Mouse (Mus musculus): Measurements from ENCODE around the gene Gpalpp1.

Gpalpp1 gene

GRCm38 (mm10) chr14:76110396-76111221, at the start of gene Gpalpp1, which contains the start of gene Nufip1:
Gene Gpalpp1, minus strand, starts transcription at chr14:76110760.
Gene Nufip1, plus strand, starts transcription at chr14:76110891.
- in situ Hi-C loops (cut with MseI, MboI), result no loop called here

DNA sequence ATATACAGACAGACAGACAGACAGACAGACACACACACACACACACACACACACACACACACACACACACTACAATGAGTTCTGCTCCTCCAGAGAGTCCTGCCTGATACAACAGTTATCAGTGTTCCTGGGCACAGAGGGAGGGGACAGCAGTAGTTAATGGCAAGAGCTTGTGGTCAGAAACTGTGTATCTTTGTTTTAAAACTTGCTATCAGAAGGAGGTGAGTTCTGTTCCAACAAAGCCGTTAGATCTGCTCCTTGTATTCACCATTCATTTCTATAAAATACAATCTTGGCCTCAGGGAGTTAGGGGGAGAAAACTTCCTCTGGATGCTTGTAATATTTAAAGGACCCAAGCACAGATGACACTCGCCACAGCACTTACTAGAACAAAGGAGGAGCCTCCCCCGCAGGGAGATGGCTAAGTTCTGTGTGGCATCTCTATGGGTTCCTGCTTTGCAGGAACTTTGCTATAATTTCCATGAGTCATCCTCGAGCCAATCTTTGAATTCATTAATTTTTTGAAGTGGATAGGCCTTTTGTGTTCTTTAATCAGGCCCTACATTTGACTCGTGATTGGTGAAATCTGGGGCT, 47.7 kb upstream of the Gpalpp1 start:
- in situ Hi-C loops (cut with MseI, MboI), result no loop called here

DNA sequence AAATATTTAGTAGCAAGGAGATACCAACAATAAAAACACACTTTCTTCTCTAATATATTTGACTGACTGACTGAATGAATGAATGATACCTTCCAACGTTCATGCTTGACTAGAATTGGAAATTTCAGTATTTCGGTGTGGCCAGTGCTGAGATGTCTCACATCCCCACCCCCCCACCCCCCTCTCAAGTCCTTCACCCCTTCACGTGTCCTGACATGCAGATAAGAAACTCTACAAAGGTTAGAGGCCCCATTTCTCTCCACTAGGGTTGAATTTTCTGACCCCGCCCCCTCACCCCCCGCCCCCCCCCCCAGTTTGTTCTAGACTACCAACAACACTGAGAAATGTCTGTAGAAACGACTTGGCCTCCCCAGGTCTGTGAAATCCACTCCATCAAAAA, 43.3 kb upstream of the Gpalpp1 start:
- in situ Hi-C loops (cut with MseI, MboI), result no loop called here

DNA sequence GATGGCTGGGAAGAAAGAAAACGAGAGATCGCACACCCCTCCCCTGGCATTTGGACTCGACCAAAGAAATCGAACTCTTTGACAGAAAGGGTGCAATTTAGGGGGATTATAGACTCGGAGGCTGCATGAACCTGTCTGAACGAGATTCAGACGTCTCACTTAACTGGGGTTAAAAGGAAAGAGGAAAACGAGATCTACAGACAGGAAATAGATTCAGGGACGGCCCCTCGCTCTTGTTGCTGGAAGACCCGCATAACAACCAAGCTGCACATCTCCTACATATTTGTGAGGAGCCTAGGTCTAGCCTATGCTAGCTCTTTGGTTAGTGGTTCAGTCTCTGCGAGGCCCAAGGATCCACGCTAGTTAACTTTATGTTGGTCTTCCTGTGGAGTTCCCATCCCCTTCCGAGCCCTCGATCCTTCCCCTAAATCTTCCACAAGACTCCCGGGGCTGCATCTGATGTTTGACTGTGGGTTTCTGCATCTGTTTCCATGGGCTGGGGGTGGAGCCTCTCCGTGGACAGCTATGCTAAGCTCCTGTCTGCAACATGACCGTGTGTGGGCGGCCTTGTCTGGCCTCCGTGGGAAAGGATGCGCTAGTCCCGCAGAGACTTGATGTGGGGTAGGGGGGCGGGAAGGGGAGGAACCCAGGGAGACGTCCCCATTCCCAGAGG, 42.6 kb upstream of the Gpalpp1 start:
- in situ Hi-C loops (cut with MseI, MboI), result no loop called here

DNA sequence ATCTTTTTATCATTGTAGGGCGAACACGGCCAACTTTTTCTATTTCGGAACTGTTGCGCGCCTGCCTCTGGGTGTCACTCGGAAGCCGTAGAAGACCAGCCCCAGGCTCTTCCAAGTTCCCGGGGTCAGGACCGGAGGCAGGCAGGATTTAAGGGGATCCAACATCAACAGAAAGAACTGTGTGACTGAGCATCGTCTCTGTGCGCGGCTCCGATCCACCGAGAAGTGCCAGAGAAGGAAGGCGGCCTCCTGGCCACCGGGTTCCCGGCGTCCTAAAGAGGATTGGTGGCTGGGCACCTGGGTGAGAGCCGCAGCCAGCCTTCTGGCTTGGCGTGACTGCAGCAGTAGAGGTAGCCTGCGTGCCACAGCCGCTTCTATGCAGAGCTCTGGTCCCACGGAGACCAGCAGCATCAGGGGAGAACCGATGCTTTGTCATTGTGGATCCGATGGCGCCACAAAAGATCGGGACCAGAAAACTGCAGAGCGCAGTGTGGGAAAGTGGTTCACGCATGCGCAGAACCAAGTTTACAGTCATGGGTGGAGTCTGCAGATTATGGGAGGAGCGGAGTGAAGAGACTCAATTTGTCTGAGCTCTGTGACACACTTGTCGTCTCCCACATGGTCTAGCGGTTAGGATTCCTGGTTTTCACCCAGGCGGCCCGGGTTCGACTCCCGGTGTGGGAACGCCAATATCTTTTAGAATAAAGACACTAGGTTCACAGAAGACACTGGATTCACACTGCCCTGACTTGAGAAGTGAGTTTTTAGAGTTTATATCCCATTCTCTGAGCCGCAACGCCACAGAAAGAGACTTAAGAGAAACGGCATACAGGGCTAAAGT, 41.8 kb upstream of the Gpalpp1 start:
- in situ Hi-C loops (cut with MseI, MboI), result no loop called here

DNA sequence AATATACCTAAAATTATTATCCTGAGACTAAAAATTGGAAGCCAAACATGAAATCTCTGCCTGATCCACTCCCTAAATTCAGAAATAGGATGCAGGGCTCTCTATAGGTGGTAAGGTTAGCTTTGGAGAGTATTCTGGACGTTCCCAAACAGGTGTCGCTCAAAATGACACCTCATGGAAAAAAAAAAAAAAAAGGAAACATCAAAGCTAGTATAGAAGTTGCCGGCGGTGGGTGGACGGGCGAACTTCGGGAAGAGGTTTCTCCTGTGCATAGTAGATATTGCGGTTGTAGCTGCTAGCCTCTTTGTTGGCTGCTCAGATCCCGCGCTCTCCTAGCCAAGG, 41.2 kb upstream of the Gpalpp1 start:
- in situ Hi-C loops (cut with MseI, MboI), result no loop called here

GRCm38 (mm10) chr14:76151011-76151410, 40.5 kb upstream of the Gpalpp1 start:
- in situ Hi-C loops (cut with MseI, MboI), result no loop called here

DNA sequence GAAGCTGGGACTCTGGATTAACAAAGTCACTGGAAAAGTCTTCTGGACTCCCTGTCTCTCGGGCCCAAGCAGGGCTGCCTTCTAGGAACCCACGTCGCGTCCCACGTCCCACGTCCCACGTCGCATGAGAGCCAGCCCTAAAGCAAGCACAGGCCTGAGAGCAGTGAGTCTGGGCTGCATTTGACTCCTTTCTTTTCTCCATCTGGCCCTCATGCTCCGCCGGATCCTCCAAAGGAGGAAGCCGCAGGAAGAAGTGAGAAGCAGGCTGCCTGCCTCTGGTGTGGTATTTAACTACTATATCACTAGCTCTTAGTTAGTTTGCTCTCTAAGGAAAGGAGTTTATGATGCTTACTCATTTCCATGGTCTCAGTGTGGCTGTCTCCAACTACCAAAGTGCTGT, 39.9 kb upstream of the Gpalpp1 start:
- in situ Hi-C loops (cut with MseI, MboI), result no loop called here

DNA sequence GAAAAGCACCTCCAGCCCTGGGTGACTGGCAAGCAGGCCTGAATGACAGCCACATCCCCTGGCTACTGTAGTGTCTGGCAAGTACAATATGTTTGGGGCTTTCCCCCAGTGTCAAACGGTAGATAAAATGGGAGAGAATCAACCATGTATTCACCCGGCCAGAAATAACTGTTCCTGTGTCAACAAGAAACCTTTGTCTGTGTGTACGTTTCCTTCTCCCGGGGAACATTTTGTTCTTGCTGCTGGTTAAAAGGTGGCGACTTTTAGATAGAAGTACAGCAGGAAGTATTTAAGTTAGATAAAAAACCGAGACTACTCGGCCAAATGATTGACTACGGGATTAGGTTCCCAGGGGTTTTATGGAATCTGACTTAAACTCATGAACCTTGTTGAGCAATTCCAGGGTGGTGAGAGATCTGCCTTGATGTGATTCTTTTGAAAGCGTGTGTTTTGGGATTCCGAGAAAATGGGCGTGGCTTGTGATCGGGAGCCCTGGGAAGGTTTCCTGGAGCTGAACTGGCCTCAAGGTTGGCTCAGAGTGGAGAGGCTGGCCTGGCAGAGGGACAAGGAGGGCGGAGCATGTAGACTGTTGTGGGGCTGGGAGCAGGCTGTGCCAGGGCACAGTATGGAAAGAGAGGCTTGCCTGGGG, 39.1 kb upstream of the Gpalpp1 start:
- in situ Hi-C loops (cut with MseI, MboI), result no loop called here

- in situ Hi-C loops (cut with MseI, MboI), result no loop called here
These were observed 37.7 kb upstream of the Gpalpp1 start for GRCm38 (mm10) chr14:76148294-76148693.

DNA sequence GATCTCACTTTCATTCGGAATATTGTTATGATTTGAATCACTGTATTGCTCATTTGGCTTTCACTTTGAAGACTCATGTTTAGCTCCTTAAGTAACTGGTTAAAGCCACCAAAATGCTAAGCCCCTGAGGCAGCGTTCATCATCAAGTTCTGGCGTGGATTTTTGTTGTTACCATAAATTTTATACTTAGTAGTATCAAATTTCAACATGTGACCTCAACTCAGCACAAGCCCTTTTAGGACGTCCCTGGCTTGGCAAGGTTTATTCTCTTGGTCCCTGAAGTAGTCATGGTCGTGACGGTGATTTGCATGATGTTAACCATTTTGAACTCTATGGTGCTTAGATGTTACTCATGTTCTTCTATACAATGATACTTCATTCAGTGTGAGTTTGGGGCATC, 36.5 kb upstream of the Gpalpp1 start:
- in situ Hi-C loops (cut with MseI, MboI), result no loop called here

- in situ Hi-C loops (cut with MseI, MboI), result no loop called here
These were observed 35.3 kb upstream of the Gpalpp1 start for GRCm38 (mm10) chr14:76145868-76146267.

DNA sequence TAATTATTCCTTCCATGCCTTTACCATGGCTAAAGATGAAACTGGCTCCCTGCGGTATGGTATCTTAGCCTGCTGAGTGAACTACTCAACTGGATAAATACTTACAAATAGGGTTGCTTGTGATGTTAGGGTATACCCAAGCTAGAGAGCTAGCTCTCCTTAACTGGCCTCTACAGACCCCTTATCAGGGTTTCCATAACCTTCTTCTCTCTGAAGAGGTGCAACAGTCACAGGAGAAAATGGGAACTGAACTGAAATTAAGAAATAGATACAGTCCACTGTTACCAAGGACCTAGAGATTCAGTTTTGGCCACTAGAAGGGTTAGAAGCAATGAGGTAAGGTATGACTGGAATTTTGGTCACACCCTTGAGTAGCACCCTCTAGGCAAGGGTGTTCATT, 34.7 kb upstream of the Gpalpp1 start:
- in situ Hi-C loops (cut with MseI, MboI), result no loop called here

- in situ Hi-C loops (cut with MseI, MboI), result no loop called here
These were observed 24.4 kb upstream of the Gpalpp1 start for GRCm38 (mm10) chr14:76134975-76135374.

DNA sequence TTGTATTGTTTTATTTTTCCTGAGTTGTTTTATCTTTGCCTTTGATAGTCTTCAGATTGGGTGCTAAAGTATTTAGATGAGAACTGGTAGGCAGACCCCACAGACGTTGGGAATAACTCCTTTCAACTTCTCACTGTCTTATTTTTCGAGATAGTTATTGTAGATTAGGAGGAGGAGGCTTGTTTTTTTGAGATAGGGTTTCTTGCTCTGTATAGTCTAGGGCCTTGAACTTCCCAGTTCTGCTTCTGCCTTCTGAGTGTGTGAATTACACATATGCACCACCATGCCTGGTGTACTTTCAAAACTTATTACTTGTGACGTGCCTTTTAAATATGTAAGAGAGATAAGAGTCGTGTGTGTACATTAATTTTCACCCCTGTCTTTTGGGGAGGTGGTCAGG, 17.6 kb upstream of the Gpalpp1 start:
- in situ Hi-C loops (cut with MseI, MboI), result no loop called here

DNA sequence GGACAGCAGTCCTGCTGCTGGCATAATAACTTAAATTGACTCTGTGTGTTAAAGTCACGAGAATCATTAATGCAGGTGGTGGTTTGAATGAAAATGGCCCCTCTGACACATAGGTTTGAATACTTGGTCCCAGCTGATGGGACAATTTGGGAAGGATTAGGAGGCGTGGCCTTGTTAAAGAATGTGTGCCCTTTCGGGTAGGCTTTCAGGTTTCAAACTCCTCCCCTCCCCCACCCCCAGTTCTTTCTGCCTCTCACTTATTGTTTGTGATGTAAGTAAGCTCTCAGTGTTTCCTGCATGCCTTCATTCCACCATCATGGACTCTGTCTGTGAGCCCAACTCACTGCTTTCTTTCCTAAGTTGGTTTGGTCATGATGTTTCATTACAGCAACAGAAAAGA, 16.8 kb upstream of the Gpalpp1 start:
- in situ Hi-C loops (cut with MseI, MboI), result no loop called here

DNA sequence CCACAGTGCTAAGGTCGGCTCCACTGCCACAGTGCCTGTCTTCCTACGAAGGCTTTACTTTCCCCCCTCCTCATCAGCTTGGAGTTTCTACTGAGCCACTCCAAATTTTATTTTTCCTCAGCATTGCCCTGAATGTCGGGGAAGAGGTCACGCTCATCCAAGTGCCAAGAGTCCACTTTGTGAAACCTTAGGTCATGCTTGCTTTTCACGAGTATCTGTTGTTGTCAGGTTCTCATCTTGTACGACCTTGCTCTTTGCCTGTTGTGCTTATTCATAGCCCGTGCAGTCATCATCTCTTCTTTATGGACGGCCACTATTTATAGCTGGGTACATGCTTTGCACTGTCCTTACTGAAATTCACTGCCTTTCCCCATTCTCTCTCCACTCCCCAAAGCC, 12.1 kb upstream of the Gpalpp1 start:
- in situ Hi-C loops (cut with MseI, MboI), result no loop called here

- in situ Hi-C loops (cut with MseI, MboI), result no loop called here
These were observed 11.5 kb upstream of the Gpalpp1 start for GRCm38 (mm10) chr14:76121901-76122662.

DNA sequence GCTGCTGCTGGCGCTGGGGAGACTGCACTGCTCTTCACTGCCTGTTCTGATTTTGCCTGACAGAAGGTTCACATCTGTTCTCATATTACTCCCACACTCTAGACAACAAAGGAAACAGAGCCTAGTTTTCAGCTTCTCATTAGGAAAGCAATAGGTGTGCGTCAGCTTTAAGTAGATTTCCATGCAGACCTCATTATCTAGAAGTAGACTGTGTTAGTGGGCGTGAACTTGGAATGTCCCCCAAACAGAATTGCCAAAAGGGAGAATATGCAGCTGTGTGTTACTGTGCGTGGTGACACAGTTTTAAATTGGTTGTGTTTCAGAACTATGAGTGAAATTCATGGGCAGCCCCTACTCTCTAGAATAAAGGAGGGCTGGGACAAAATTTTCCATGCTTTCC, 9.9 kb upstream of the Gpalpp1 start:
- in situ Hi-C loops (cut with MseI, MboI), result no loop called here

- in situ Hi-C loops (cut with MseI, MboI), result no loop called here
These were observed 8.4 kb upstream of the Gpalpp1 start for GRCm38 (mm10) chr14:76118963-76119362.

DNA sequence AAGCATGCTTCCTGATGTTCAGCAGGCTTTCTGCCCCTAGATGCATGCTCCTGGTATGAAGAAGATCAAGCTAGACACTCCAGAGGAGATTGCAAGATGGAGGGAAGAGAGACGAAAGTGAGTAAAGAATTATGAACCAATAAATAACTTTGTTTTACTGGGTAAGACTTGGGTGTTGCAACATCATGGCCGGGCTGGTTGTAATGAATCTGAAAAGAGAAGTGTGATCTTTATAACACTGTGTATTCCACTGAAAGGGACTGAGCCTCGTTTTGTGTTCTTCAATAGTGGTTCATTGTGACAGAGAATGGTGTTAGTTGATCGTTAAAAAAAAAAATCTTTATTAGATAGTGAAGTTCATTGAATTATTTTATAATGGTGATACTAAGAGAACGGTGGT, 5.2 kb upstream of the Gpalpp1 start:
- in situ Hi-C loops (cut with MseI, MboI), result no loop called here
